Mouse (Mus musculus) limb, embryonic 14.5 days (tissue): ENCODE data around the gene Sapcd2. TPM values are rescaled to one million over a fixed set of nuclear protein-coding genes. Genes with fewer than 3 reads are reported as not detected.

Experiments used
- ATAC-seq: fragments of 200-750 bp; cut with Nextera tagmentation; 2 replicates; pipeline ENCODE4 v1.8.0; 2017; ENCODE audit warnings: low read depth, moderate number of reproducible peaks, moderate TSS enrichment; ENCODE audit not compliant: low FRiP score
- DNase-seq: peaks from one replicate; pipeline ENCODE4 v3.0.0-alpha.2; 2015; ENCODE audit warnings: low spot score
- H3K27ac ChIP-seq: fragments of 300-500 bp; sonication (generic); replicated peaks from 2 replicates; pipeline ENCODE4 v1.5.1; 2014; ENCODE audit warnings: low read depth, mild to moderate bottlenecking, low read length, moderate library complexity, mixed read lengths
- H3K27me3 ChIP-seq: fragments of 300-500 bp; sonication (generic); 2 replicates; pipeline ENCODE4 v1.6.1; 2014; ENCODE audit warnings: low read length, mixed read lengths; ENCODE audit not compliant: control insufficient read depth, insufficient read depth
- H3K36me3 ChIP-seq: fragments of 300-500 bp; sonication (generic); 2 replicates; pipeline ENCODE4 v1.6.1; 2014; ENCODE audit warnings: mild to moderate bottlenecking, low read length, moderate library complexity, mixed read lengths; ENCODE audit not compliant: control insufficient read depth, insufficient read depth
- H3K4me1 ChIP-seq: fragments of 300-500 bp; sonication (generic); 2 replicates; pipeline ENCODE4 v1.6.1; 2014; ENCODE audit warnings: antibody characterized with exemption, low read length, mixed read lengths; ENCODE audit not compliant: control insufficient read depth, insufficient read depth
- H3K4me2 ChIP-seq: fragments of 300-500 bp; sonication (generic); replicated peaks from 2 replicates; pipeline ENCODE4 v1.6.1; 2014; ENCODE audit warnings: low read depth, mild to moderate bottlenecking, low read length, moderate library complexity; ENCODE audit not compliant: severe bottlenecking
- H3K4me3 ChIP-seq: fragments of 300-500 bp; sonication (generic); replicated peaks from 2 replicates; pipeline ENCODE4 v1.5.1; 2014; ENCODE audit warnings: low read length
- H3K9ac ChIP-seq: fragments of 300-500 bp; sonication (generic); 2 replicates; pipeline ENCODE4 v1.6.1; 2014; ENCODE audit warnings: mild to moderate bottlenecking, low read depth, low read length, moderate library complexity; ENCODE audit not compliant: severe bottlenecking
- H3K9me3 ChIP-seq: fragments of 300-500 bp; sonication (generic); 2 replicates; pipeline ENCODE4 v1.6.1; 2016; ENCODE audit warnings: low read length; ENCODE audit not compliant: control insufficient read depth
- POLR2A ChIP-seq: fragments of 200-500 bp; IDR thresholded peaks from 2 replicates; pipeline ENCODE4 v1.8.0; 2012; ENCODE audit warnings: inconsistent platforms, mild to moderate bottlenecking, moderate library complexity, borderline replicate concordance; ENCODE audit not compliant: insufficient read depth, insufficient read length; ENCODE audit errors: extremely low read depth
- WGBS: fragments of 180-500 bp; shearing (Covaris S2); extraction: QIAGEN DNeasy Blood & Tissue Kit; methylation state at CpG from one replicate; pipeline ENCODE4 v1.1.7; 2014; 5-methylcytosine and 5-hydroxymethylcytosine counted together
- polyA plus RNA-seq, 2 experiments: library from polyadenylated mRNA; depleted of rRNA in 1 of 2; stranded (reverse) in 1 of 2; unstranded in 1 of 2; fragments of >200 nt; fragmentation: Nextera tagmentation in 1 of 2; extraction: Ambion mirVana in 1 of 2; gene quantifications; 2 replicates each; pipeline versions ENCODE4 v1.2.1 to v1.2.3; 2012 to 2014

Sapcd2 gene
- polyA plus RNA-seq, 2 experiments = 33.1 to 42.5 TPM

GRCm38 (mm10) chr2:25333569-25333968, 38.6 kb upstream of the Sapcd2 start:
- TF ChIP-seq POLR2A = no peak

GRCm38 (mm10) chr2:25338303-25338702, 33.8 kb upstream of the Sapcd2 start:
- Histone ChIP-seq H3K4me1 (peaks cover 3% of the 10 kb centered on the region), H3K9ac (no peak overlapping the region), H3K4me2 (no peak overlapping the region), H3K4me3 (no peak overlapping the region), H3K27me3 (no peaks in the 10 kb centered on the region), H3K9me3 (no peaks in the 10 kb centered on the region), H3K27ac (no peak overlapping the region), H3K36me3 (peaks cover 76% of the 10 kb centered on the region)
- no peak for DNase-seq
- ATAC-seq = no peak
- WGBS = 92% methylated on average over 6 of the region's 6 CpGs
- no peak for TF ChIP-seq POLR2A

More at GRCm38 (mm10) chr2:25333569-25333968, 38.6 kb upstream of the Sapcd2 start:
- ATAC-seq (no peak), DNase-seq (no peak)
- Histone ChIP-seq H3K27ac (no peak overlapping the region), H3K9me3 (no peaks in the 10 kb centered on the region), H3K27me3 (no peaks in the 10 kb centered on the region), H3K4me3 (peak overlapping the region; percentile 94), H3K4me2 (peak overlapping the region; percentile 80), H3K9ac (peak overlapping the region; percentile 71), H3K4me1 (peaks cover 9% of the 10 kb centered on the region), H3K36me3 (peaks cover 45% of the 10 kb centered on the region)
- 83% methylated on average over 2 of the region's 2 CpGs for WGBS

- H3K4me1 ChIP-seq = no peaks in the 10 kb centered on the region
- no peak overlapping the region for H3K9ac ChIP-seq
- DNase-seq (no peak), ATAC-seq (no peak)
- H3K9me3 ChIP-seq = no peaks in the 10 kb centered on the region
- TF ChIP-seq POLR2A = no peak
- no peak overlapping the region for H3K4me3 ChIP-seq
- H3K27ac ChIP-seq = no peak overlapping the region
- H3K36me3 ChIP-seq = peaks cover 94% of the 10 kb centered on the region
- no peak overlapping the region for H3K4me2 ChIP-seq
- H3K27me3 ChIP-seq = no peaks in the 10 kb centered on the region
- 88% methylated on average over 7 of the region's 7 CpGs for WGBS
Measured at GRCm38 (mm10) chr2:25348162-25348561, 24.0 kb upstream of the Sapcd2 start.

GRCm38 (mm10) chr2:25349499-25349898, 22.6 kb upstream of the Sapcd2 start:
- ATAC-seq (no peak), DNase-seq (no peak)
- Histone ChIP-seq H3K4me2 (no peak overlapping the region), H3K9me3 (no peaks in the 10 kb centered on the region), H3K4me1 (no peaks in the 10 kb centered on the region), H3K9ac (no peak overlapping the region), H3K27ac (no peak overlapping the region), H3K27me3 (no peaks in the 10 kb centered on the region), H3K4me3 (no peak overlapping the region), H3K36me3 (peaks cover 91% of the 10 kb centered on the region)
- WGBS = 98% methylated on average over 4 of the region's 4 CpGs
- no peak for TF ChIP-seq POLR2A

GRCm38 (mm10) chr2:25350701-25351100, 21.4 kb upstream of the Sapcd2 start:
- Histone ChIP-seq H3K9ac (no peak overlapping the region), H3K27ac (no peak overlapping the region), H3K4me3 (no peak overlapping the region), H3K36me3 (peaks cover 79% of the 10 kb centered on the region), H3K27me3 (no peaks in the 10 kb centered on the region), H3K4me2 (no peak overlapping the region), H3K9me3 (no peaks in the 10 kb centered on the region), H3K4me1 (peaks cover 6% of the 10 kb centered on the region)
- no peak for TF ChIP-seq POLR2A
- no peak for ATAC-seq
- 89% methylated on average over 3 of the region's 3 CpGs for WGBS
- DNase-seq = no peak

GRCm38 (mm10) chr2:25354211-25354610, 17.9 kb upstream of the Sapcd2 start:
- H3K36me3 ChIP-seq = peaks cover 46% of the 10 kb centered on the region
- no peak for DNase-seq
- H3K4me3 ChIP-seq = no peak overlapping the region
- ATAC-seq = no peak
- TF ChIP-seq POLR2A = no peak
- WGBS = 89% methylated on average over 6 of the region's 6 CpGs
- H3K27me3 ChIP-seq = no peaks in the 10 kb centered on the region
- H3K9me3 ChIP-seq = no peaks in the 10 kb centered on the region
- H3K4me1 ChIP-seq = peaks cover 15% of the 10 kb centered on the region
- H3K4me2 ChIP-seq = no peak overlapping the region
- H3K27ac ChIP-seq = no peak overlapping the region
- H3K9ac ChIP-seq = no peak overlapping the region
